Mouse (Mus musculus): ENCODE data around the gene Zfp641. TPM values are rescaled to one million over a fixed set of nuclear protein-coding genes. Genes with fewer than 3 reads are reported as not detected.

Gene Zfp641
- polyA plus RNA-seq (2015; fragmentation: Illumina TruSeq; extraction: RNeasy Lipid Tissue Mini Kit (QIAGEN cat#74804); ENCODE audit: low read depth, low replicate concordance), result 7.7 TPM

GRCm38 (mm10) chr15:98295628-98296551, at the start of gene Zfp641:
TSS of gene Zfp641 (minus strand) at chr15:98296161.

DNA sequence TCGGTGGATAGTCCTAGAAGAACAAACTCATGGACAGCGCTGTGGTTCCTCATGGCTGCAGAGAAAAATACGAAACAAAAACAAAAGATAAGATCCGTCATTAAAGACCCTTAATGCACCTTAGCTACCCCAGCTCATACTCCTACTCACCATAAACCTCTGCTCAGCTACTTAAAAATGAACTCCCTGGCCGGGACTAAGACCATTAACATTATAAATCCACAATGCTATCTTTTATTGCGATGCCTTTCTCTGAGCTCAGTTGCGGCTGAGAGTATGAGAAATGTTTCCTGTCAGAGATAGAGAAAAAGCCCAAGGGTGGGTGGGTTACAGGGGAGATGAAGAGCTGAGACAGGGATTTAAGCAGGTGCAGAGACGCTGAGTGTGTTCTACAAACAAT, 44.9 kb upstream of the Zfp641 start, which contains the start of gene Olfr284:
Gene Olfr284 (minus strand): TSS at position 101 of the 400 bp plus-strand sequence.

GRCm38 (mm10) chr15:98317177-98317724, 21.3 kb upstream of the Zfp641 start, which contains the start of gene Olfr285:
TSS of gene Olfr285 (minus strand) at chr15:98317353.

GRCm38 (mm10) chr15:98257193-98257592, 38.8 kb downstream of the Zfp641 start, which contains the start of gene H1fnt:
TSS of gene H1fnt (minus strand) at chr15:98257293.

Other genes starting within 250 kb of the Zfp641 start
- gene Pfkm, start 203.6 kb downstream of the Zfp641 start, polyA plus RNA-seq (2015; fragmentation: Illumina TruSeq; extraction: RNeasy Lipid Tissue Mini Kit (QIAGEN cat#74804); ENCODE audit: low read depth, low replicate concordance), result 317 TPM
- 8.4 TPM for gene Senp1, start 202.4 kb downstream of the Zfp641 start, polyA plus RNA-seq (2015; fragmentation: Illumina TruSeq; extraction: RNeasy Lipid Tissue Mini Kit (QIAGEN cat#74804); ENCODE audit: low read depth, low replicate concordance)
- 54.3 TPM for gene Asb8, start 130.5 kb downstream of the Zfp641 start, polyA plus RNA-seq (2015; fragmentation: Illumina TruSeq; extraction: RNeasy Lipid Tissue Mini Kit (QIAGEN cat#74804); ENCODE audit: low read depth, low replicate concordance)
- gene Ccdc184, start 129.0 kb downstream of the Zfp641 start, polyA plus RNA-seq (2015; fragmentation: Illumina TruSeq; extraction: RNeasy Lipid Tissue Mini Kit (QIAGEN cat#74804); ENCODE audit: low read depth, low replicate concordance), result 23.8 TPM
- not detected for gene Olfr288, start 100.6 kb downstream of the Zfp641 start, polyA plus RNA-seq (2015; fragmentation: Illumina TruSeq; extraction: RNeasy Lipid Tissue Mini Kit (QIAGEN cat#74804); ENCODE audit: low read depth, low replicate concordance)
- gene Gm44579, start 75.2 kb downstream of the Zfp641 start, polyA plus RNA-seq (2015; fragmentation: Illumina TruSeq; extraction: RNeasy Lipid Tissue Mini Kit (QIAGEN cat#74804); ENCODE audit: low read depth, low replicate concordance), result not detected
- 13.2 TPM for gene Olfr287, start 75.1 kb downstream of the Zfp641 start, polyA plus RNA-seq (2015; fragmentation: Illumina TruSeq; extraction: RNeasy Lipid Tissue Mini Kit (QIAGEN cat#74804); ENCODE audit: low read depth, low replicate concordance)
- not detected for gene Olfr286, start 61.7 kb downstream of the Zfp641 start, polyA plus RNA-seq (2015; fragmentation: Illumina TruSeq; extraction: RNeasy Lipid Tissue Mini Kit (QIAGEN cat#74804); ENCODE audit: low read depth, low replicate concordance)
- gene H1fnt, start 38.9 kb downstream of the Zfp641 start, polyA plus RNA-seq (2015; fragmentation: Illumina TruSeq; extraction: RNeasy Lipid Tissue Mini Kit (QIAGEN cat#74804); ENCODE audit: low read depth, low replicate concordance), result not detected
- gene Olfr285, start 21.2 kb upstream of the Zfp641 start, polyA plus RNA-seq (2015; fragmentation: Illumina TruSeq; extraction: RNeasy Lipid Tissue Mini Kit (QIAGEN cat#74804); ENCODE audit: low read depth, low replicate concordance), result not detected
- not detected for gene Olfr284, start 44.8 kb upstream of the Zfp641 start, polyA plus RNA-seq (2015; fragmentation: Illumina TruSeq; extraction: RNeasy Lipid Tissue Mini Kit (QIAGEN cat#74804); ENCODE audit: low read depth, low replicate concordance)
- gene Olfr283, start 84.8 kb upstream of the Zfp641 start, polyA plus RNA-seq (2015; fragmentation: Illumina TruSeq; extraction: RNeasy Lipid Tissue Mini Kit (QIAGEN cat#74804); ENCODE audit: low read depth, low replicate concordance), result not detected
- gene Olfr282, start 135.1 kb upstream of the Zfp641 start, polyA plus RNA-seq (2015; fragmentation: Illumina TruSeq; extraction: RNeasy Lipid Tissue Mini Kit (QIAGEN cat#74804); ENCODE audit: low read depth, low replicate concordance), result not detected
- gene Olfr281, start 156.4 kb upstream of the Zfp641 start, polyA plus RNA-seq (2015; fragmentation: Illumina TruSeq; extraction: RNeasy Lipid Tissue Mini Kit (QIAGEN cat#74804); ENCODE audit: low read depth, low replicate concordance), result not detected
- gene OR5BS1P, start 173.7 kb upstream of the Zfp641 start, polyA plus RNA-seq (2015; fragmentation: Illumina TruSeq; extraction: RNeasy Lipid Tissue Mini Kit (QIAGEN cat#74804); ENCODE audit: low read depth, low replicate concordance), result not detected
- not detected for gene Lalba, start 186.6 kb upstream of the Zfp641 start, polyA plus RNA-seq (2015; fragmentation: Illumina TruSeq; extraction: RNeasy Lipid Tissue Mini Kit (QIAGEN cat#74804); ENCODE audit: low read depth, low replicate concordance)
- gene Olfr279, start 196.2 kb upstream of the Zfp641 start, polyA plus RNA-seq (2015; fragmentation: Illumina TruSeq; extraction: RNeasy Lipid Tissue Mini Kit (QIAGEN cat#74804); ENCODE audit: low read depth, low replicate concordance), result not detected
- gene Kansl2, start 238.1 kb upstream of the Zfp641 start, polyA plus RNA-seq (2015; fragmentation: Illumina TruSeq; extraction: RNeasy Lipid Tissue Mini Kit (QIAGEN cat#74804); ENCODE audit: low read depth, low replicate concordance), result 57.3 TPM